Mouse (Mus musculus) splenic B cell, adult 2 months (primary cell): ENCODE results near the gene Zfp335.
"Not testable (repeated sequence)": the region's sequence is repeated elsewhere in the genome, so short reads cannot be mapped to it uniquely, and the experiment has no call there.

Source experiments
- DNase-seq: peaks from one replicate; pipeline ENCODE4 v3.0.0-alpha.2; 2011; ENCODE audit warnings: low read depth, low spot score
- H3K27me3 ChIP-seq: 2 replicates; pipeline ENCODE4 v1.6.1; 2012; ENCODE audit warnings: mild to moderate bottlenecking, low read length, moderate library complexity, mixed read lengths; ENCODE audit not compliant: control insufficient read depth, poor library complexity, insufficient read depth, severe bottlenecking
- H3K36me3 ChIP-seq: 2 replicates; pipeline ENCODE4 v1.6.1; 2012; ENCODE audit warnings: mild to moderate bottlenecking, low read length, moderate library complexity, mixed read lengths; ENCODE audit not compliant: control insufficient read depth, poor library complexity, insufficient read depth, severe bottlenecking

Zfp335 gene

DNA sequence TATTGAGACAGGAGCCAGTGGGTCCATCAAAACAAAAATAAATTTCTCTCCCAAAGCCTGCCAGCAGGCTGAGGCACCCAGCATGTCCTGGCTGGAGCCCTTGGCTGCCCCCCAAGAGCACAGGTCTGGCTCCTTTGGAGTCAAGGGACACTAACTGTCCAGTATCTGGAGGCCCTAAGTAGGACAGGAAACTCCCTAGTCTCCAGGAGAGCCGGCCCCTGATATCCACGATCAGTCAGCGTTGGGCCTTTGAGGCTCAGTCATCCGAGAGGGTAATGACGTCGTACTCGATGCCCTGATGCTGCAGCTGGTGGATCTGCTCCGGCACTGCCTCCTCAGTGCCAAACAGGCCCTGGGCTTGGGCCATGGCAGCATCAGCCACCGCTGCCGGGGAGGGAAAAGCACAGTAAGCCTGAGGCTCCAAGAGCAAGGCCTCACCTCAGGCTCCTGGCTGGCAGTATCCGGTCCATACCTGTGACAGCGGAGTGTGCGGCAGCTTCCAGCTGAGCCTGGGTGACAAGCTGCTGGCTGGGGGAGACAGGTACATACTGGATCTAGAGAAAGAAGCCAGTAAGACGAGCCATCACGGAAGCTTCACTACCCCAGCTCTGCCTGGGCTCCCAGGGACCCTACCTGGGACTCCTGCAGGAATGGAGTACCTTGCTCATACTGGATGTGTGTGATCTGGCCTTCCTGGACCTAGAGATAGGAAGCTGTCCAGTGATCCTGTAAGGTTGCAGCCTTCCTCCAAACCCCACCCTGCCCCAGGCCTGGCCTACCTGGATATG is 19.5 kb downstream of the Zfp335 start:
- no peaks in the 10 kb centered on the region for H3K27me3 ChIP-seq
- H3K36me3 ChIP-seq, result peaks cover 26% of the 10 kb centered on the region
- DNase-seq, result no peak

DNA sequence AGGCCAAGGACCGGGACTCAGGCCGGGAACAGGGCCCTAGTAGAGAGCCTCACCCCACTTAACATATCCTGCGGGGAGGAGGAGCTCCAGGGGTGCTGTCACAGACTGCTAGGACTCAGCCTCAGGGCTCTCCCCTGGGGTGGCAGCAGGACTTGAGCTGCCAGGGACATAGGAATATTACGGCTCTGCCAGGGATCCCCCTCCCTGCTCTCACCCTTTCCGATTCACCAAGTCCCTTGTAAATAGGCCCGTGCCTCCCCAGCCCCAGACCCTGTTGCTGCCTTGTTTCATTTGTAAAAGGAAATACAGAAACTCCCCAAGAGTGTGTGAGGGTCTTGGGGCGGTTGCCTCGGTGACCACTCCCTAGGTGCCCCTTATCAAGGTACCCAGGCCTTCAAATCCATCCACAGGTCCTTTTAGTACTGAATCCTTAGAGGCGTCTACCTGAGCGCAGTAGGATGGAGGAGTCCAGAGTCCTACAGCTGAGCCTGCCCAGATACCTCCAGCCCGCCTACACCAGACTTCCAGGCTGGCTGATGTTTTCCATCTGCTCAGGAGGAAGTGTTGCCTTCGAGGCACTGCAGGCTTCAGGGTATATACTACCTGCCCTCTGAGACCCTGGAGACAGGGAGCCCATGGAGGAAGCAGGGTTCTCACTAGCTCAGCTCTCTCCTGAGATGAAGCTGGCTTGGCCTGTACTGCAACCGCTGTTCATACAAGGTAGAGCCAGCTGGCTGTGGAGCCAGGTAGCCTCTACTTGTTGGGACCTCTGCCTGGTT is 20.3 kb downstream of the Zfp335 start:
- H3K36me3 ChIP-seq, result peaks cover 26% of the 10 kb centered on the region
- H3K27me3 ChIP-seq, result no peaks in the 10 kb centered on the region
- DNase-seq, result no peak

DNA sequence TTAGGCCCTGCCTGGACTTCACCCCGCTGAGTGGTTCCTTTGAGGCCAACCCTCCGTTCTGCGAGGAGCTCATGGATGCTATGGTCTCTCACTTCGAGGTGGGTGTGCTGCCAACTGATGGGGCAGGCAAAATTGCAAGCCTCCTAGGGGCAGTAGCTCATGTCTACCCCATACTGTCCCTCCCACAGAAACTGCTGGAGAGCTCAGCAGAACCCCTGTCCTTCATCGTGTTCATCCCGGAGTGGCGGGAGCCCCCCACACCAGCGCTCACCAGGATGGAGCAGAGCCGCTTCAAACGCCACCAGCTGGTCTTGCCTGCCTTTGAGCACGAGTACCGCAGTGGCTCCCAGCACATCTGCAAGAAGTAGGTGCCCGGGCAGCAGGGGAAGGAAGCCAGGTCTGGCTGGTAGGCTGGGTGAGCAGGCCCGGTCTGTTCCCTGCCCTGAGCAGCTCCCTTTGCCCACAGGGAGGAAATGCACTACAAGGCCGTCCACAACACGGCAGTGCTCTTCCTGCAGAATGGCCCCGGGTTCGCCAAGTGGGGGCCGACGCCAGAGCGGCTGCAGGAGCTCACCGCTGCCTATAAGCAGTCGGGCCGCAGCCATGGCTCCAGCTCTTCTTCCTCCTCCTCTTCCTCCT is 21.0 kb downstream of the Zfp335 start:
- DNase-seq, result no peak
- H3K27me3 ChIP-seq, result no peaks in the 10 kb centered on the region

DNA sequence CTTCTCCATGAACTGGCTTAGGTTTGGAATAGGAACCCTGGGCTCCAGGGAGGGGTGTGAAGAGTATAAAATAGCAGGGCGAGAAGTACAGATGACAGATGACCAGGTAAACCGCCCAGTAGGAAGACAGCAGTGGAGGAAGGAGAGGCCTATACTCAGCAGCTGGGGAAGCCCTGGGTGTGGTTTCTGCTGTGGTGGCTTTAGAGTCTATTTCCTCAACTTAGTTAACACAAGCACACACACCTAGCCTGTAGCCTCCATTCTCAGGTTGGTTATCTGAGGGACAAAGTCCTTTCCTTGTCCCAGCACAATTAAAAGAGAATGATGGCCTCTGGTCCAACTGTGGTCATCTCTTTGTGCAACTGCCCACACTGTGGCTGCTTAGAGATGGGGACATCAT is 21.6 kb downstream of the Zfp335 start:
- DNase-seq, result no peak
- peaks cover 32% of the 10 kb centered on the region for H3K36me3 ChIP-seq
- H3K27me3 ChIP-seq, result no peaks in the 10 kb centered on the region

More for the DNA sequence above, 21.0 kb downstream of the Zfp335 start:
- H3K36me3 ChIP-seq, result peaks cover 29% of the 10 kb centered on the region

DNA sequence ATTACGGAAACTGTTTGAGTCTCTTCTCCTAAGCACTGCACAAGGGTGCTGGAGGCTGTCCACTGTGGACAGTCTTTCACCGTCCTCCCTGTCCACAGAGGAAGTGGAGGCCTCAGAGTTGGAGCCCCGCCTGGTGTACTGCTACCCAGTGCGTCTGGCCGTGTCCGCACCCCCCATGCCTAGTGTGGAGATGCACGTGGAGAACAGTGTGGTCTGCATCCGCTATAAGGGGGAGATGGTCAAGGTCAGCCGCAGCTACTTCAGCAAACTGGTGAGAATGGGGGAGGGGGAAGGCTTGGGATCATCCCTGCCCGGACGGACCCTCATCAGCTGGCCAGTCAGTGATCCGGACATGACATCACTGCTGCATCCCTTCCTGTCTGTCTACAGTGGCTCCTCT is 22.6 kb downstream of the Zfp335 start:
- Histone ChIP-seq H3K36me3 (peaks cover 29% of the 10 kb centered on the region), H3K27me3 (no peaks in the 10 kb centered on the region)
- DNase-seq, result no peak

DNA sequence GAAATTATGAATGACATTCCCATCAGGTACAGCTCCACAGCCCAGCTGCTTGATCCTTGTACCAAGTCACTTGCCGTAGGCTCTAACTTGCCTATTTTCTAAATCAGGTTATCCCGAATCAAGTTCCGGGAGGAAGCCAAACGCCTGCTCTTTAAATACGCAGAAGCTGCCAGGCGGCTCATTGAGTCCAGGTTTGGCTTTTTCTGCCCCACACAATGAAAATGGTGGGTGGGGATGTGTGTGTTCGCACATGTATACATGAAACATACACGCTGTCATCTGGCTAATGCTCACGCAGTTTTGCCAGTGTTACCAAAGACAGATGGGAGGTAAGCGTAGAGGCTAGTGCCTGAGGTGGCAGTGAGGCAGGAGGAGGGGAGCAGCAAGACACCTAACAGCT is 24.9 kb downstream of the Zfp335 start:
- H3K36me3 ChIP-seq, result peaks cover 22% of the 10 kb centered on the region
- H3K27me3 ChIP-seq, result no peaks in the 10 kb centered on the region
- no peak for DNase-seq

DNA sequence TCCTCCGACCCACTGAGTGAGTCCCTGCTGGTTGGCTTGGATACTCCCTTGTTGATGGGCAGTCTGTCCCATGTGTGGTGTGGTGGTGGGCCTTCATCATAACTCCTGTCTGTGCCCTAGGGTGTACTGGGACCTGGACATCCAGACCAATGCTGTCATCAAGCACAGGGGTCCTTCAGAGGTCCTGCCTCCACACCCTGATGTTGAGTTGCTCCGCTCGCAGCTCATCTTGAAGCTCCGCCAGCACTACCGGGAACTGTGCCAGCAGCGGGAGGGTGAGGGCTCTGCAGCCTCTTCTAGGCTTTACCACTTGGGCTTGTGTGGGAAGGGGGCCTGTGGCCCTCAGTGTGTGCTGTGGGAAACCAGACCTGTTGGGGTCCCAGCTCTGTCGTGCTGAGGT is 25.8 kb downstream of the Zfp335 start:
- DNase-seq, result no peak
- H3K36me3 ChIP-seq, result peaks cover 15% of the 10 kb centered on the region
- no peaks in the 10 kb centered on the region for H3K27me3 ChIP-seq

DNA sequence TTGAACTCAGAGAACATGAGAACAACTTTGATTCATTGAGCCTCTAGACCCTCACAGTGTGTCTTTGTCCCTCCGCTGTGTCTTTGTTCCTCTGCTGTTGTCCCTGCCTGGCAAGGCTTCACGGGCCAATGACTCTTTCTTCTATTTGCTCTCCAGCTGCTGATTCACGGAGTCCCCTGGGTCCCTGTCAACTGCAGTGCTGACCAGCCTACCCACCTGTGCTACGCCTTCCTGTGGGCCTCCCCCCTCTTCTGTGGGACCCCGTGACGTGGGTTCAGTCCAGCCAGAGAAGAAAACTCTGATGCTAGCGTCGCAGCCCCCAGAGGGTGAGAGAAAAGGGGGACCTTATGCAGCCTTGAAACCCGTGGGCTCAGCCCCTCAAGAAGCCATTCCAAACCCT is 28.9 kb downstream of the Zfp335 start:
- Histone ChIP-seq H3K36me3 (peaks cover 9% of the 10 kb centered on the region), H3K27me3 (no peaks in the 10 kb centered on the region)
- peak; percentile 66 for DNase-seq

DNA sequence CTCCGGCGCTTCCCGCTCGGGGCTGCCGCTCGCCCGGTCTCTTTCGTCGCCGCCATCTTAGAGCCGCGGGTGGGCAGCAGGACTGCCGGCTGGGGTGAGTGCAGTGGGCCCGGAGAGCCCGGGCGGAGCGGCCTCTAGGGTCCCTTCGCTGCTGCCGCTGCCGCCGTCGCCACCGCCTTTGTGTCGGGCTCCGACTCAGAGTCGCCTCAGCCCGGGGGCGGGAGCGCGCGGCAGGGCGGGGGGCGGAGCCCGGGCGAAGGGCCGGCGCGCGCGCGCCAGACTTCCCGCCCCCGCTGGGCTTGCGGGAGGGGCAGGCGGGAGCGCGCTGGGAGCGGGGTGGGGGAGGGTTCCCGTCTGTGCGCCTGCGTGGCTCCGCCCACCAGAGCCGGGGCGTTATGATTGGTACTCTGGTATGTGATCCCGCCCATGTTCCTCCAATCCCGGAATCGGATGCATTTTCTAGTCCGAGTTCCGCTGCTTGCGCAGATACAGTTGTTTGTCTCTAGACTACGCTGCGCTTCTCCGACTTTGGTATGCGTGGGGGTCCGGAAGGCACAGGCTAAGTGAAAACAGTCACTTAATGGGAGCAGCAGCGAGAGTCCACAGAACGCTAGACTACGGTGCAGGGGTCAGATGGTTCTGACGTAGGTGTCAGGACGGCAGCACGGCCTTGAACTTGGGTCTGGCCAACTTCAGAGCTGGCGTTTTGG is 31.8 kb downstream of the Zfp335 start:
- H3K27me3 ChIP-seq, result no peaks in the 10 kb centered on the region
- DNase-seq, result peak; percentile 98
- H3K36me3 ChIP-seq, result peaks cover 3% of the 10 kb centered on the region; the same call in 1 of the 2 replicates

DNA sequence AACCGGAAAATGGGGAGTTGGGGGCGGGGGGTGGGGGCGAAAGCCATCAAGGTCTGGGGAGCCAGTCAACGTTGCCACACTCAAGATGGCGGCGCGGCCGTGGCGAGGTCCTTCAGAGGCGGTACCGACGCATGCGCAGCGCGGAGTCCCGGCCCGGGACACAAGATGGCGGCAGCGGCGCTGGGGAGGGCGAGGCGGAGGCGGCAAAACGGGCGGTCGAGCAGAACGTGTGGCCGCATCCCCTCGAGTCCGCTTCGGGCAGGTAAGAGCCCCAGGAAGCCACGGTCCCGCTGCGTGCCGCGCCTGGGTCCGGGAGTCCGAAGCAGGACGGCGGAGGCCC is 32.4 kb downstream of the Zfp335 start, which contains the start of gene Pcif1:
Pcif1 (plus strand) TSS at position 77 of the 340 bp plus-strand sequence.
- Histone ChIP-seq H3K27me3 (no peaks in the 10 kb centered on the region), H3K36me3 (peaks cover 3% of the 10 kb centered on the region; the same call in 1 of the 2 replicates)
- DNase-seq, result peak; percentile 95

DNA sequence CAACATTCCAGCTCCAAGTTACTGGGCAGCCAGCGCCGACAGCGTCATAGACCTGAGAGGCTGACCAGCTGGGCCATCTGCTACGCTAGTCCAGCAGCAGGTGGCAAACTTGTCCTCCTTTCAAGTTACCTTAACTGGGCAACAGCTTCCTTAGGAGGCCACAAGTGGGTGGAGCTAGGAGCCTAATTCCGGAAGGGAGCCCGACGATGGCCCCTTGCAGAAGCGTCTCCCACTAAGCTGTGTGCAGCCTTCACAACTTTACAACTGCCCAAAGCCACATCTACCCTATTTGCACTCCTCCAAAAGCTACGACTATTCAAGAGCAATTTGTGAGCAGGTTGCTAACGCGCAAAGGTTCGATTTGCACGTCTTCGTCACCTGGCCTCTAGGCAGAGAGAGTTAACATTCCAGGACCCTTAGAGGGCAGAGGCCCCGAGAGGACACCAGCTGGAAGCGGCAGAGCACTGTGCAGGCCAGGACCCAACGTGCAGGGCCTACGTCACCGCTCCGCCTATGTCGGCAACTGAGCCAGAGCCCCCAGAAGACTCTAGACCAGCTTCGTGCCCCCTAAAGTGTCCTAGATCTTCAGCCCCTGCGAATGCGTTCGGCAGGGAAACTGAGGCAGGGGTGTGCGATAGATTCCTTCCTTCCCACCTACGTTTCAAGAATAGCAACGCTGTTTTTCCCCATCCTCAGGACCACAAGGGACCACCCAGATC is 32.9 kb downstream of the Zfp335 start:
- Histone ChIP-seq H3K27me3 (no peaks in the 10 kb centered on the region), H3K36me3 (peaks cover 3% of the 10 kb centered on the region; the same call in 1 of the 2 replicates)
- peak; percentile 67 for DNase-seq

DNA sequence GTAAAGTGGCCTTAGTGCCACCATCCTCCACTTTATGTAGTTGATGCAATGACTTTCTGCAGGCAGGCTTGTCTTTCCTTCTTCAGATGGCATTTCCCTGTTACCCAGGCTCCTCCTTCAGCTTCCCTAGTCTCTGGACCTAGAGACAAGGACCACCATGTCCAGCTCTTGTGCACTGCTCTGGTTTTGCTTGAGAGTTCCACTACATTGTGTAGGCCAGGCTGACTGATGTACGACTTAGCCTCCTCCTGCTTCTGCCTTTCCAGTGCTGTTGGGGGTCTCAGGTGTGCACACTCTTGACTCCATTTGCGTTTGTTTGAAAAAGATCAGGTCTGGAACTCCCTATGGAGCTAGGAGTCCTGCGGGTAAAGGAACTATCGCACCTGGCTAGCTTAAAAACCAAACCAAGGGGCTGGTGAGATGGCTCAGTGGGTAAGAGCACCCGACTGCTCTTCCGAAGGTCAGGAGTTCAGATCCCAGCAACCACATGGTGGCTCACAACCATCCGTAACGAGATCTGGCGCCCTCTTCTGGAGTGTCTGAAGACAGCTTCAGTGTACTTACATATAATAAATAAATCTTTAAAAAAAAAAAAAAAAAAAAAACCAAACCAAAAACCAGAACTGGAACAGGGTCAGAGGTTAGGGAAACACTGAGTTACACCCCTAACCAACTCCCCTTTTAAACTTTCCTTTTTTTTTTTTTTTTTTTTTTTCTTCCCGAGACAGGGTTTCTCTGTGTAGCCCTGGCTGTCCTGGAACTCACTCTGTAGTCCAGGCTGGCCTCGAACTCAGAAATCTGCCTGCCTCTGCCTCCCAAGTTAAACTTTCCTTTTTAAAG is 34.0 kb downstream of the Zfp335 start:
- not testable (repeated sequence) for H3K27me3 ChIP-seq, H3K36me3 ChIP-seq, DNase-seq

DNA sequence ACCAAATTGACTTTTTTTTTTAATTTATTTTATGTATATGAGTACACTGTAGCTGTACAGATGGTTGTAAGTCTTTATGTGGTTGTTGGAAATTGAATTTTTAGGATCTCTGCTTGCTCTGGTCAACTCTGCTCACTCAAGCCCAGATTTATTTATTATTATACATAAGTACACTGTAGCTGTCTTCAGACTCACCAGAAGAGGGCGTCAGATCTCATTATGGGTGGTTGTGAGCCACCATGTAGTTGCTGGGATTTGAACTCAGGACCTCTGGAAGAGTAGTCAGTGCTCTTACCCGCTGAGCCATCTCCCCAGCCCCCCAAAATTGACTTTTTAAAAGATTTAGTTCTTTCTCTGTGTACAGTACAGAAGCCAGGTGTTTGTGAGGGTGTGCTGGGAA is 35.9 kb downstream of the Zfp335 start:
- not testable (repeated sequence) for DNase-seq, H3K27me3 ChIP-seq, H3K36me3 ChIP-seq
